Mouse (Mus musculus) CH12.LX (cell line): ENCODE data around the gene Tctn3.

Source experiments
- CHD2 ChIP-seq: IDR thresholded peaks from 2 replicates; pipeline ENCODE4 v1.6.1; 2011; ENCODE audit warnings: low read length, improper control_type of control experiment
- CTCF ChIP-seq, 2 experiments: IDR thresholded peaks in 1 of 2; conservative IDR thresholded peaks in 1 of 2; 2 replicates each; pipeline ENCODE4 v1.5.1; 2011 to 2012; ENCODE audit warnings: low read depth in 2 of 2, low read length in 2 of 2, improper control_type of control experiment in 1 of 2, inconsistent platforms in 1 of 2, mild to moderate bottlenecking in 1 of 2, moderate library complexity in 1 of 2
- RCOR1 ChIP-seq: conservative IDR thresholded peaks from 2 replicates; pipeline ENCODE4 v1.6.1; 2012; ENCODE audit warnings: low read depth, mild to moderate bottlenecking, inconsistent platforms, low read length, improper control_type of control experiment
- ZC3H11A ChIP-seq: IDR thresholded peaks from 2 replicates; pipeline ENCODE4 v1.6.1; 2012; ENCODE audit warnings: low read depth, mild to moderate bottlenecking, inconsistent platforms, low read length, improper control_type of control experiment

DNA sequence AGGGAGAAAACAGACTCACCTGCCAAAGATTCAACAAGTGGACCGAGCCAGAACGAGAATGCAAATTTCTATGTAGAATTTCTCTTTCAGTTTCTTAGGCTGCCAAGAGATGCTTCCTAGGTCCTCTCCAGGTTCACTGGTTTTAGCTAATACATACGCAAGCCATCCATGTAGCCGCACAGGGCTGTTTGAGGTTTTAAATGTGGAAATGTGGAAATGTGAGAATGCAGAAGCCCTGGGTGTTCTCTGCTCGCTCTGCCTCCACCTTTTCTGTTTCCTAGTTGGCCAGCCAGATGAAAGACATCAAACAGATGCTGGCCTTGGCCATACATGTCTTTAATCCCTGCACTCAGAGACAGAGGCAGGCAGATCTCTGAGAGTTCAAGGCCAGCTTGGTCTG, 26.5 kb upstream of the Tctn3 start:
- TF ChIP-seq CTCF (conservative IDR thresholded peaks at IDR 0.05 in 1 of 2, IDR thresholded peaks at IDR 0.05 in 1 of 2; ENCODE audit: low read depth in 2 of 2, low read length in 2 of 2) (no peak), CHD2 (no peak), ZC3H11A (no peak), RCOR1 (no peak)
